Mouse (Mus musculus) kidney, embryonic 14.5 days (tissue): ENCODE results near the gene Galnt10. TPM values are rescaled to one million over a fixed set of nuclear protein-coding genes. Genes with fewer than 3 reads are reported as not detected.

ENCODE experiments used
- ATAC-seq: fragments of 200-750 bp; cut with Nextera tagmentation; 2 replicates; pipeline ENCODE4 v1.8.0; 2017; ENCODE audit warnings: moderate number of reproducible peaks, mild to moderate bottlenecking, moderate TSS enrichment, moderate library complexity; ENCODE audit not compliant: low FRiP score, low TSS enrichment
- H3K27ac ChIP-seq: fragments of 300-500 bp; sonication (generic); 2 replicates; pipeline ENCODE4 v1.5.1; 2014; ENCODE audit warnings: low read depth, mild to moderate bottlenecking, low read length, moderate library complexity, mixed read lengths
- H3K27me3 ChIP-seq: fragments of 300-500 bp; sonication (generic); 2 replicates; pipeline ENCODE4 v1.6.1; 2014; ENCODE audit warnings: mild to moderate bottlenecking, low read length; ENCODE audit not compliant: control insufficient read depth, insufficient read depth
- H3K36me3 ChIP-seq: fragments of 300-500 bp; sonication (generic); 2 replicates; pipeline ENCODE4 v1.6.1; 2014; ENCODE audit warnings: low read length, mixed read lengths; ENCODE audit not compliant: control insufficient read depth, insufficient read depth
- H3K4me1 ChIP-seq: fragments of 300-500 bp; sonication (generic); 2 replicates; pipeline ENCODE4 v1.6.1; 2014; ENCODE audit warnings: low read length, mixed read lengths; ENCODE audit not compliant: control insufficient read depth, insufficient read depth
- H3K4me2 ChIP-seq: fragments of 300-500 bp; sonication (generic); replicated peaks from 2 replicates; pipeline ENCODE4 v1.6.1; 2014; ENCODE audit warnings: low read depth, mild to moderate bottlenecking, low read length
- H3K4me3 ChIP-seq: fragments of 300-500 bp; sonication (generic); 2 replicates; pipeline ENCODE4 v1.5.1; 2014; ENCODE audit warnings: mild to moderate bottlenecking, low read length
- H3K9ac ChIP-seq: fragments of 300-500 bp; sonication (generic); 2 replicates; pipeline ENCODE4 v1.6.1; 2014; ENCODE audit warnings: low read depth, mild to moderate bottlenecking, low read length, moderate library complexity
- H3K9me3 ChIP-seq: fragments of 300-500 bp; sonication (generic); 2 replicates; pipeline ENCODE4 v1.6.1; 2016; ENCODE audit warnings: low read length; ENCODE audit not compliant: control insufficient read depth
- WGBS: fragments of 180-500 bp; shearing (Covaris S2); extraction: QIAGEN DNeasy Blood & Tissue Kit; methylation state at CpG from one replicate; pipeline ENCODE4 v1.1.7; 2014; 5-methylcytosine and 5-hydroxymethylcytosine counted together
- polyA plus RNA-seq: library from polyadenylated mRNA; unstranded; fragments of >200 nt; fragmentation: Nextera tagmentation; extraction: Ambion mirVana; gene quantifications from 2 replicates; pipeline ENCODE4 v1.2.1, GENCODE M21; 2014

Gene Galnt10
- polyA plus RNA-seq, 1 experiment from 2014 or later, result 13.0 TPM

DNA sequence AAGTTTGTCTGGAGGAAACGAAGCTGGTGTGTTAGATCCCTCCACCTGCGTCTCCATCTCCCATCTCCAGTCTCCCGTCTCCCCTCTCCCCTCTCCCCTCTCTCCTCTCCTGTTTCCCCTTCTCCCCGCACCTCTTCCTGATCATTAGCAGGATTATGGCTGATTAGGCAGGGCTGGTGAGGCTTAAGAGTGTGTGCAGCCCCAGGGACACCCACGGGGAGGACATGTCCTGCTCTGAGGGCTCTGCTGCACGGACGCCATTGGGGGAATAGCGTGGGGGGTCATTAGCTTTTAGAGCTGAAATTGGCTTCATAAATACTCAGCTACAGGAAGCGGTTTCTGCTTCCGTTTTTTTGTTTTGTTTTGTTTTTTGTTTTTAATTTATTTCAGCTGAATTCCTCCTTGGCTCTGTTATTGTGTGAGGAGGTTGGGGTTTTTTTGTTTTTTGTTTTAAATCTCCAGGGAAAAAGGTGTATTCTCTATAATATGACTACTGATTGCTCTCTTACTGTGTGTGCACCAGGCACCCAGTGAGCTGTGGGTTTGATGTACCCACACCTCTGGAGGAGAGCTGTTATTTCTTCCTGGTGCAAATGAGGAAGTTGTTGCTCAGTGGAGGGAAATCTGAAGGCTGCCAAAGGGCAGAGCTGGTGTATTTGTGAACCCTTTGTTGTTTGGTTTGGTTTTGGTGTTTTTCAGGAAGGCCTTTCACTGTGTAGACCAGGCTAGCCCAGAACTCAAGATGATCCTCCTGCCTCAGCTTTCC is 40.6 kb downstream of the Galnt10 start:
- H3K9me3 ChIP-seq, result no peaks in the 10 kb centered on the region
- no peak overlapping the region for H3K4me2 ChIP-seq
- ATAC-seq, result no peak
- no peaks in the 10 kb centered on the region for H3K27me3 ChIP-seq
- WGBS, result 23% methylated on average over 10 of the region's 10 CpGs
- peaks cover 31% of the 10 kb centered on the region for H3K4me1 ChIP-seq
- no peak overlapping the region for H3K27ac ChIP-seq
- H3K4me3 ChIP-seq, result no peak overlapping the region
- no peaks in the 10 kb centered on the region for H3K36me3 ChIP-seq
- no peak overlapping the region for H3K9ac ChIP-seq

GRCm38 (mm10) chr11:57686797-57687196 is 41.6 kb downstream of the Galnt10 start:
- H3K27ac ChIP-seq, result no peak overlapping the region
- no peaks in the 10 kb centered on the region for H3K27me3 ChIP-seq
- peaks cover 31% of the 10 kb centered on the region for H3K4me1 ChIP-seq
- no peak overlapping the region for H3K9ac ChIP-seq
- no peak overlapping the region for H3K4me3 ChIP-seq
- H3K4me2 ChIP-seq, result no peak overlapping the region
- 81% methylated on average over 12 of the region's 12 CpGs for whole genome bisulfite sequencing
- H3K36me3 ChIP-seq, result no peaks in the 10 kb centered on the region
- no peak for ATAC-seq
- H3K9me3 ChIP-seq, result no peaks in the 10 kb centered on the region

DNA sequence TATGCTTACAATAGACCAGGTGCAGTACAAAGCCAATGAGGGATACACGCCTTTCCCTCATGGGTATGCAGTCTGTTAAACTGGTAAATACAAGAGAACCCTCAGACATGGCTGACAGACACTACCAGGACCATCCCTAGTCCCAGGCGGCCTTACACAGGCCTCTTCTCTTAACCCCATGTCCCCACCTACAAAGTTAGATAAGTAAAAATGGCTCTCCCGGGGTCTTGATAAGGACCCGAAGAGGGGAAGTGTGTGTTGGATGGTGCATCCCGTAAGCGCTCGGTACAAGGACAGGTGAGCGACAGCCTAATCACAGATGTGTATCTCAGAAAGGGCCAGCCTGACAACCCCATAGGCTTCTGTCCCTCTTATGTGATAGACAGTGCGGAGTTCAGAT is 42.0 kb downstream of the Galnt10 start:
- Histone ChIP-seq H3K9me3 (no peaks in the 10 kb centered on the region), H3K4me2 (no peak overlapping the region), H3K9ac (no peak overlapping the region), H3K27ac (no peak overlapping the region), H3K27me3 (no peaks in the 10 kb centered on the region), H3K4me3 (no peak overlapping the region), H3K36me3 (no peaks in the 10 kb centered on the region), H3K4me1 (peaks cover 31% of the 10 kb centered on the region)
- no peak for ATAC-seq
- 91% methylated on average over 9 of the region's 9 CpGs for WGBS

DNA sequence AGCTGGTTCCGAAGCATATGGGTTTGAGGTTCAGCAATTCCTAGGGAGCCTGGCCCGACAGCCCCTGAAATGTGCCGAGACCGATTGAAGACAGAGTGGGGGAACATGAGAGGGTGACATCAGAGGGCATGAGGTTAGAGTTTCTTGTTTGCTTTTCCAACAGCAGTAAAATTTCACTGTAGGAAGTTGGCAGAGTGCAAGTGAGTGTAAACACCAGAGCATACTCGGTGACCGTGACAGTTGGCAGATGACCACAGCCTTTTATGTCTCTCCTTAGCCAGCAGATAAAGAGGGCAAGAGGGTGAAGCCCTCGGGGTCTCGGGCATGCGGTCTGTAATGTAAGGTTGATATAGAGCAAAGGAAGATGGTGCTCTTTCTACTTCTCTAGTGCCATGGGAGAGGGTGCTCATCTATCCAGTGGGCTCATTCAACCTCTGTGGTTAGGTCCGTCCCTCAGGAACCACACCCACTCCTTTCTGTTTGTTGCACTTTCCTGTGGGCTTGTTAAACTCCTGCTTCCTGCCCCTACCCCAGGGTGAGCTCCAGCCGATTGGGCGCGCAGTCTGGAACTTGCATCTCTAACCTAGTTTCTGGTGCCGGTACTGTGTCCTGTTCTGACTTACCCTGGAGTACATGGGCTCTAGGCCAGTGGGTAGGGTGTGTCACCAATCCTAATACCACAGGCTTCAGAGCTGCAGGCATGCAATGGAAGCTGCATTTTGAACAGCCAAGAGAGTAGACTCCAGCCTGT is 43.1 kb downstream of the Galnt10 start:
- Histone ChIP-seq H3K27ac (no peak overlapping the region), H3K27me3 (no peaks in the 10 kb centered on the region)

GRCm38 (mm10) chr11:57689811-57690210 is 44.6 kb downstream of the Galnt10 start:
- Histone ChIP-seq H3K27ac (no peak overlapping the region), H3K9ac (no peak overlapping the region), H3K4me1 (peaks cover 21% of the 10 kb centered on the region), H3K36me3 (no peaks in the 10 kb centered on the region), H3K4me2 (no peak overlapping the region), H3K4me3 (no peak overlapping the region), H3K9me3 (no peaks in the 10 kb centered on the region), H3K27me3 (no peaks in the 10 kb centered on the region)
- no peak for ATAC-seq
- 20% methylated on average over 6 of the region's 6 CpGs for WGBS

More for the DNA sequence above, 43.1 kb downstream of the Galnt10 start:
- Histone ChIP-seq H3K9ac (no peak overlapping the region), H3K4me3 (no peak overlapping the region), H3K9me3 (no peaks in the 10 kb centered on the region), H3K4me2 (no peak overlapping the region), H3K36me3 (no peaks in the 10 kb centered on the region), H3K4me1 (peaks cover 31% of the 10 kb centered on the region)
- 32% methylated on average over 14 of the region's 14 CpGs for WGBS
- ATAC-seq, result peak; percentile 13; the same call in 1 of the 2 replicates

- ATAC-seq, result no peak
- 91% methylated on average over 5 of the region's 5 CpGs for WGBS
Observed at GRCm38 (mm10) chr11:57690836-57691235, 45.6 kb downstream of the Galnt10 start.

GRCm38 (mm10) chr11:57691939-57692338 is 46.7 kb downstream of the Galnt10 start:
- ATAC-seq, result no peak
- peaks cover 18% of the 10 kb centered on the region for H3K4me1 ChIP-seq
- H3K27me3 ChIP-seq, result no peaks in the 10 kb centered on the region
- H3K4me3 ChIP-seq, result no peak overlapping the region
- no peak overlapping the region for H3K27ac ChIP-seq
- no peak overlapping the region for H3K9ac ChIP-seq
- H3K4me2 ChIP-seq, result no peak overlapping the region
- no peaks in the 10 kb centered on the region for H3K36me3 ChIP-seq
- 75% methylated on average over 6 of the region's 6 CpGs for WGBS
- no peaks in the 10 kb centered on the region for H3K9me3 ChIP-seq

More at GRCm38 (mm10) chr11:57690836-57691235, 45.6 kb downstream of the Galnt10 start:
- Histone ChIP-seq H3K9ac (no peak overlapping the region), H3K27me3 (no peaks in the 10 kb centered on the region), H3K9me3 (no peaks in the 10 kb centered on the region), H3K27ac (no peak overlapping the region), H3K4me3 (no peak overlapping the region), H3K4me1 (peaks cover 18% of the 10 kb centered on the region), H3K4me2 (no peak overlapping the region), H3K36me3 (no peaks in the 10 kb centered on the region)

GRCm38 (mm10) chr11:57692726-57693125 is 47.5 kb downstream of the Galnt10 start:
- Histone ChIP-seq H3K4me2 (no peak overlapping the region), H3K9ac (no peak overlapping the region), H3K9me3 (no peaks in the 10 kb centered on the region), H3K4me3 (no peak overlapping the region), H3K27ac (no peak overlapping the region), H3K36me3 (no peaks in the 10 kb centered on the region), H3K4me1 (peaks cover 18% of the 10 kb centered on the region), H3K27me3 (no peaks in the 10 kb centered on the region)
- WGBS, result 76% methylated on average over 7 of the region's 7 CpGs
- no peak for ATAC-seq

- no peaks in the 10 kb centered on the region for H3K9me3 ChIP-seq
- no peaks in the 10 kb centered on the region for H3K36me3 ChIP-seq
- H3K4me2 ChIP-seq, result no peak overlapping the region
- H3K4me1 ChIP-seq, result peaks cover 2% of the 10 kb centered on the region; the same call in 1 of the 2 replicates
- H3K27ac ChIP-seq, result no peak overlapping the region
- no peak overlapping the region for H3K9ac ChIP-seq
- no peak for ATAC-seq
- H3K4me3 ChIP-seq, result no peak overlapping the region
- no peaks in the 10 kb centered on the region for H3K27me3 ChIP-seq
- 97% methylated on average over 6 of the region's 6 CpGs for WGBS
Observed at GRCm38 (mm10) chr11:57694486-57694885, 49.2 kb downstream of the Galnt10 start.
